Mouse (Mus musculus) T-cell, adult 66 days (primary cell): ENCODE measurements around the gene Smtn. TPM values are rescaled to one million over a fixed set of nuclear protein-coding genes. Genes with fewer than 3 reads are reported as not detected.

Experiments
- total RNA-seq, 2 experiments: library from RNA; stranded (reverse); gene quantifications; 3 replicates in 1 of 2; 4 replicates in 1 of 2; pipeline ENCODE4 v1.2.4; 2023

The Smtn gene
- total RNA-seq, result 1 to 10 TPM; 1.1 to 1.2 TPM

GRCm38 (mm10) chr11:3540451-3541085 lies at the start of gene Smtn:
Smtn (minus strand) TSS chr11:3540612.

GRCm38 (mm10) chr11:3514529-3515054 lies 25.8 kb downstream of the Smtn start, which contains the start of gene Selenom:
Selenom (plus strand) TSS chr11:3514684.

GRCm38 (mm10) chr11:3487952-3488570 lies 52.4 kb downstream of the Smtn start, which contains the start of gene Pla2g3:
Pla2g3 (plus strand) TSS chr11:3488284.

Other genes starting within 250 kb of the Smtn start
- 100 to 1,000 TPM; 288 to 304 TPM for gene Pik3ip1, start 210.2 kb downstream of the Smtn start, total RNA-seq
- 100 to 1,000 TPM; 123 to 131 TPM for gene Limk2, start 131.4 kb downstream of the Smtn start, total RNA-seq
- gene Rnf185, start 88.2 kb downstream of the Smtn start, total RNA-seq, result 10 to 100 TPM; 13.0 to 18.8 TPM
- under 1 TPM in 1 of 2 experiments, not detected in 1; 0.29 TPM for gene Pla2g3, start 52.3 kb downstream of the Smtn start, total RNA-seq
- not detected for gene Inpp5j, start 35.8 kb downstream of the Smtn start, total RNA-seq
- under 1 TPM in 1 of 2 experiments, not detected in 1; 0.41 TPM for gene Selenom, start 25.9 kb downstream of the Smtn start, total RNA-seq
- 10 to 100 TPM; 54.1 to 59.9 TPM for gene Morc2a, start 108.6 kb upstream of the Smtn start, total RNA-seq